Comparison of ENCODE assay signal across 16 mouse cellular contexts in genomic region chr3:152412362-152412761, GRCm38 (mm10).
"Had no signal": no experiment of that assay in that cellular context is flagged by ENCODE, and none has a peak within 500 bp of the region (broad histone marks: within the 10 kb centered on the region; RNA-seq: fewer than 3 reads in every experiment).

No protein-coding gene starts in this region.

- DNase-seq: lung, adult 18-20 months; lung, embryonic 14.5 days; lung, postnatal 10 days; lung, postnatal 4 days; midbrain, embryonic 14.5 days; retina, postnatal 1 day; right cerebral cortex, adult 18-20 months; right cerebral cortex, postnatal 25 days; right cerebral cortex, postnatal 4 days; spleen, adult 18-20 months; thymus, adult 18-20 months; thymus, postnatal 14 days; thymus, postnatal 36 days had no signal

- H3K4me1 ChIP-seq: midbrain, embryonic 10.5 days; neural tube, embryonic 12.5 days had no signal

- H3K9me3 ChIP-seq: midbrain, embryonic 10.5 days; midbrain, embryonic 12.5 days; neural tube, embryonic 12.5 days had no signal

- H3K4me3 ChIP-seq: midbrain, embryonic 10.5 days; midbrain, embryonic 12.5 days; neural tube, embryonic 12.5 days had no signal

- H3K27me3 ChIP-seq: midbrain, embryonic 12.5 days; neural tube, embryonic 12.5 days had no signal

- H3K27ac ChIP-seq: midbrain, embryonic 10.5 days; midbrain, embryonic 12.5 days; neural tube, embryonic 12.5 days had no signal

- H3K9ac ChIP-seq: lung, embryonic 14.5 days; midbrain, embryonic 12.5 days; neural tube, embryonic 12.5 days had no signal

- H3K4me2 ChIP-seq: lung, embryonic 14.5 days; midbrain, embryonic 12.5 days; neural tube, embryonic 12.5 days had no signal

- H3K36me3 ChIP-seq: midbrain, embryonic 10.5 days; midbrain, embryonic 12.5 days; neural tube, embryonic 12.5 days had no signal
